In genomic region chr3:70307556-70307955, GRCm38 (mm10) we compare ENCODE assay signal across 19 mouse cellular contexts.
A peak's percentile ranks its signal among the peaks of the same experiment; 100 is the strongest.
DNase-seq lines count a peak whose midpoint lies in the region; ATAC-seq and TF ChIP-seq lines count a peak whose summit lies in the region.
"Had no signal": no experiment of that assay in that cellular context is flagged by ENCODE, and none has a peak within 500 bp of the region (broad histone marks: within the 10 kb centered on the region; RNA-seq: fewer than 3 reads in every experiment).

No protein-coding gene starts in this region.

- no peak overlapping the region for H3K4me3 ChIP-seq in forebrain, embryonic 13.5 days
- no peak overlapping the region for H3K4me3 ChIP-seq in forebrain, embryonic 12.5 days (replicated peaks)
- H3K4me3 ChIP-seq: heart, embryonic 13.5 days; hindbrain, embryonic 12.5 days had no signal

- no peak overlapping the region for H3K9ac ChIP-seq in forebrain, embryonic 13.5 days
- H3K9ac ChIP-seq in forebrain, embryonic 12.5 days = no peak overlapping the region
- H3K9ac ChIP-seq: heart, embryonic 13.5 days; hindbrain, embryonic 12.5 days; liver, embryonic 14.5 days had no signal

- no peaks in the 10 kb centered on the region for H3K4me1 ChIP-seq in forebrain, embryonic 13.5 days
- no peaks in the 10 kb centered on the region for H3K4me1 ChIP-seq in forebrain, embryonic 12.5 days
- H3K4me1 ChIP-seq: heart, embryonic 13.5 days; hindbrain, embryonic 12.5 days had no signal

- H3K27ac ChIP-seq in forebrain, embryonic 13.5 days = no peak overlapping the region
- H3K27ac ChIP-seq in forebrain, embryonic 12.5 days = no peak overlapping the region
- H3K27ac ChIP-seq: heart, embryonic 13.5 days; hindbrain, embryonic 12.5 days; liver, embryonic 14.5 days had no signal

- no peak for TF ChIP-seq POLR2A in brain, embryonic 14.5 days (IDR thresholded peaks at IDR 0.05; ENCODE audit: borderline replicate concordance, extremely low read depth, insufficient read depth, insufficient read length, poor library complexity, severe bottlenecking)

- TF ChIP-seq CTCF in brain, embryonic 14.5 days (IDR thresholded peaks at IDR 0.05; ENCODE audit: borderline replicate concordance, extremely low read depth, insufficient read depth, insufficient read length) = no peak

- H3K27me3 ChIP-seq in forebrain, embryonic 13.5 days = no peaks in the 10 kb centered on the region
- no peaks in the 10 kb centered on the region for H3K27me3 ChIP-seq in forebrain, embryonic 12.5 days
- H3K27me3 ChIP-seq: heart, embryonic 13.5 days; hindbrain, embryonic 12.5 days; Patski had no signal

- 81% methylated on average over 1 of the region's 1 CpGs for WGBS in forebrain, embryonic 13.5 days
- 95% methylated on average over 1 of the region's 1 CpGs for WGBS in forebrain, embryonic 12.5 days

- no peaks in the 10 kb centered on the region for H3K9me3 ChIP-seq in forebrain, embryonic 13.5 days (replicated peaks)
- no peaks in the 10 kb centered on the region for H3K9me3 ChIP-seq in forebrain, embryonic 12.5 days
- H3K9me3 ChIP-seq: heart, embryonic 13.5 days; hindbrain, embryonic 12.5 days had no signal

- H3K36me3 ChIP-seq in forebrain, embryonic 13.5 days (ENCODE audit: poor library complexity, severe bottlenecking) = no peaks in the 10 kb centered on the region
- H3K36me3 ChIP-seq in forebrain, embryonic 12.5 days (replicated peaks) = no peaks in the 10 kb centered on the region
- H3K36me3 ChIP-seq: heart, embryonic 13.5 days; hindbrain, embryonic 12.5 days had no signal

- peak; percentile 72; the same call in 1 of the 2 replicates for ATAC-seq in forebrain, embryonic 13.5 days
- ATAC-seq in forebrain, embryonic 12.5 days (ENCODE audit: low FRiP score) = no peak
- ATAC-seq: Patski had no signal

- DNase-seq in brain, embryonic 14.5 days (ENCODE audit: low read depth) = peak; percentile 80
- DNase-seq in cerebellum, postnatal 10 days = peak; percentile 85
- peak; percentile 43 for DNase-seq in layer of hippocampus, adult 9-10 months (ENCODE audit: low spot score)
- no peak for DNase-seq in c-Kit-positive CD71-positive TER-119-positive erythroid progenitor cells, embryonic 14.5 days (ENCODE audit: low spot score)
- no peak for DNase-seq in right cerebral cortex, postnatal 36 days (ENCODE audit: low spot score in 2 of 2)
- no peak for DNase-seq in kidney, postnatal 4 days
- DNase-seq: gastrocnemius, postnatal 36 days; kidney, adult 11 months; kidney, postnatal 14 days; lung, postnatal 10 days; right cerebral cortex, postnatal 25 days; thymus, postnatal 25 days had no signal

- no peak overlapping the region for H3K4me2 ChIP-seq in forebrain, embryonic 13.5 days
- no peak overlapping the region for H3K4me2 ChIP-seq in forebrain, embryonic 12.5 days
- H3K4me2 ChIP-seq: heart, embryonic 13.5 days; hindbrain, embryonic 12.5 days; midbrain, embryonic 11.5 days had no signal

Comparison
In these comparisons a context has a peak if more than half of its experiments do, and no peak if none do; other contexts are left out.
1. DNase-seq: peak in brain, embryonic 14.5 days (single experiment), cerebellum, postnatal 10 days (2 of 2) and layer of hippocampus, adult 9-10 months (single experiment); none in c-Kit-positive CD71-positive TER-119-positive erythroid progenitor cells, embryonic 14.5 days (single experiment), right cerebral cortex, postnatal 36 days (0 of 2) and kidney, postnatal 4 days (0 of 2).